Comparison of ENCODE assay signal across 31 mouse cellular contexts in the genomic region with DNA sequence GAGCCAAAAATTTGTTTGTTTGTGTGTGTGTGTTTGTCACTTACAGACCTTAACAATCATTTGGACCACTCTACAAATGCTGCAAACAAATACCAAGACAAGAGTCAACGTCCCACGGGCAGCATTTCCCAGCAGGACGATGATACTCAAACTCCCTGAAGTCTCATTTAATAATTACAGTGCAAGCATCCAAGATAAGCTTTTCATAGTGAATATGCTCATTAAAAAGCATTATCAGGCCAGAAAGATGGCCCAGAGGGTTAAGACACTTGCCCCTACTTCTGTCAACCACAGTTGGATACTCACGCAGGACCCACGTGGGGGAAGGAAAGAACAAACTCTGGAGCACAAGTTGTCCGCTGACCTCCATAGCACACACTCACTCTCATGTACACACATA. TPM values are rescaled to one million over a fixed set of nuclear protein-coding genes. Genes with fewer than 3 reads are reported as not detected.
"Had no signal": no experiment of that assay in that cellular context is flagged by ENCODE, and none has a peak within 500 bp of the region (broad histone marks: within the 10 kb centered on the region; RNA-seq: fewer than 3 reads in every experiment).

No protein-coding gene starts in this region.

- H3K36me3 ChIP-seq: limb, embryonic 12.5 days; limb, embryonic 13.5 days; limb, embryonic 15.5 days; liver, embryonic 12.5 days; liver, embryonic 13.5 days; liver, embryonic 15.5 days; lung, embryonic 15.5 days; midbrain, embryonic 10.5 days; midbrain, embryonic 12.5 days; midbrain, embryonic 13.5 days; neural tube, embryonic 12.5 days had no signal

- DNase-seq: left cerebral cortex, postnatal 4 days; liver, embryonic 13.5 days; liver, postnatal 0 days; lung, adult 18-20 months; lung, adult 2 months; lung, embryonic 14.5 days; lung, postnatal 10 days; lung, postnatal 14 days; lung, postnatal 36 days; lung, postnatal 4 days; midbrain, embryonic 14.5 days had no signal

- H3K27me3 ChIP-seq: limb, embryonic 12.5 days; limb, embryonic 13.5 days; limb, embryonic 15.5 days; lung, embryonic 15.5 days; midbrain, embryonic 12.5 days; midbrain, embryonic 13.5 days; neural tube, embryonic 12.5 days had no signal

- H3K9me3 ChIP-seq: limb, embryonic 10.5 days; limb, embryonic 12.5 days; limb, embryonic 13.5 days; limb, embryonic 15.5 days; liver, embryonic 12.5 days; liver, embryonic 13.5 days; liver, embryonic 15.5 days; lung, embryonic 15.5 days; megakaryocyte, embryonic 14.5 days; midbrain, embryonic 10.5 days; midbrain, embryonic 12.5 days; midbrain, embryonic 13.5 days; neural tube, embryonic 12.5 days had no signal

- H3K4me3 ChIP-seq: left cerebral cortex, adult 2 months; limb, embryonic 10.5 days; limb, embryonic 12.5 days; limb, embryonic 13.5 days; limb, embryonic 15.5 days; liver, embryonic 12.5 days; liver, embryonic 13.5 days; liver, embryonic 15.5 days; lung, embryonic 15.5 days; megakaryocyte, embryonic 14.5 days; midbrain, embryonic 10.5 days; midbrain, embryonic 12.5 days; midbrain, embryonic 13.5 days; myocyte; neural tube, embryonic 12.5 days had no signal

- H3K4me2 ChIP-seq: limb, embryonic 12.5 days; limb, embryonic 13.5 days; limb, embryonic 15.5 days; liver, embryonic 11.5 days; liver, embryonic 12.5 days; liver, embryonic 13.5 days; liver, embryonic 15.5 days; lung, embryonic 14.5 days; lung, embryonic 15.5 days; midbrain, embryonic 12.5 days; midbrain, embryonic 13.5 days; neural tube, embryonic 12.5 days had no signal

- ATAC-seq: liver, embryonic 12.5 days; liver, postnatal 0 days; lung, postnatal 0 days; midbrain, embryonic 13.5 days; midbrain, embryonic 16.5 days had no signal

- H3K27ac ChIP-seq: left cerebral cortex, adult 2 months; limb, embryonic 10.5 days; limb, embryonic 12.5 days; limb, embryonic 13.5 days; limb, embryonic 15.5 days; liver, embryonic 12.5 days; liver, embryonic 13.5 days; liver, embryonic 14.5 days; liver, embryonic 15.5 days; lung, embryonic 15.5 days; macrophage; midbrain, embryonic 10.5 days; midbrain, embryonic 12.5 days; midbrain, embryonic 13.5 days; neural tube, embryonic 12.5 days had no signal

- H3K9ac ChIP-seq: limb, embryonic 12.5 days; limb, embryonic 13.5 days; limb, embryonic 15.5 days; liver, embryonic 12.5 days; liver, embryonic 13.5 days; liver, embryonic 14.5 days; liver, embryonic 15.5 days; liver, postnatal 0 days; lung, embryonic 14.5 days; lung, embryonic 15.5 days; midbrain, embryonic 12.5 days; midbrain, embryonic 13.5 days; neural tube, embryonic 12.5 days had no signal

RNA-seq across cellular contexts. Expression of a gene that starts 4.8 kb away (rescaled TPM):
- total RNA-seq: monocyte, adult 5-6 weeks had no signal
